Mouse (Mus musculus): ENCODE data around the gene Dhdds.

Dhdds gene

DNA sequence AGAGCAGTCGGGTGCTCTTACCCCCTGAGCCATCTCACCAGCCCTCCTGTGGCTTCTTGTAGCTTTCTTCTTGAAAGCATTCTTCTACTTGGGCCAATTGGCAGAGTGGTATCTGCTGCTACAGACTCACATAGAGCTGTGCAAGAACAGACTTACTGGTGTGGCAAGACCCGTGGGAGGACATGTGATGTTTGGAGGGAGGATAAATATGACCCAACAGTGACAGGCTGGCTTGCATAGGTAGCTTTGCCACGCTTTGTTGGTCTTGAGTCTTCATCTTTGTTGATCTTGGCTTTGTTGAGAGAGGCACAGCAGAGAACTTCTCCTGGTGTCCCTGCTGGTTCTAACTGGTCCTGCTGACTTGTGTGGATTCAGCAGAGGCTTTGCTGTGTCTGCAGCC is 56.9 kb downstream of the Dhdds start:
- no peak for DNase-seq

DNA sequence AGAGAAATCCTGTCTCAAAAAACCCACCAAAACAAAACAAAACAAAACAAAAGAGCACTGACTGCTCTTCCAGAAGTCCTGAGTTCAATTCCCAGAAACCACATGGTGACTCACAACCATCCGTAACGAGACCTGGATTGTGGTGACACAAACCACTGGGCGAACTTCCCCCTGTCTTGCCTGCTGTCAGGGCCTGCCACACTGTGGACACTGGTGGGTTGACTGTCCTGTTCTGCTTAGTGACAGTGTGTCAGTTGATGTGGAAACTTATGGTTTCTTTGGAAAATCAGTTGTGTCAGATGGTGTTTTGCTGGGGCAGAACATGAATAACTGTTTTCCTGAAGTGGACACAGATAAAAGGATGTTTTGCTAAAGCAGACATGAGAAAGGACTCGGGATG is 58.0 kb downstream of the Dhdds start:
- DNase-seq, result no peak

GRCm38 (mm10) chr4:133941576-133941975 is 59.1 kb downstream of the Dhdds start:
- DNase-seq, result no peak

DNA sequence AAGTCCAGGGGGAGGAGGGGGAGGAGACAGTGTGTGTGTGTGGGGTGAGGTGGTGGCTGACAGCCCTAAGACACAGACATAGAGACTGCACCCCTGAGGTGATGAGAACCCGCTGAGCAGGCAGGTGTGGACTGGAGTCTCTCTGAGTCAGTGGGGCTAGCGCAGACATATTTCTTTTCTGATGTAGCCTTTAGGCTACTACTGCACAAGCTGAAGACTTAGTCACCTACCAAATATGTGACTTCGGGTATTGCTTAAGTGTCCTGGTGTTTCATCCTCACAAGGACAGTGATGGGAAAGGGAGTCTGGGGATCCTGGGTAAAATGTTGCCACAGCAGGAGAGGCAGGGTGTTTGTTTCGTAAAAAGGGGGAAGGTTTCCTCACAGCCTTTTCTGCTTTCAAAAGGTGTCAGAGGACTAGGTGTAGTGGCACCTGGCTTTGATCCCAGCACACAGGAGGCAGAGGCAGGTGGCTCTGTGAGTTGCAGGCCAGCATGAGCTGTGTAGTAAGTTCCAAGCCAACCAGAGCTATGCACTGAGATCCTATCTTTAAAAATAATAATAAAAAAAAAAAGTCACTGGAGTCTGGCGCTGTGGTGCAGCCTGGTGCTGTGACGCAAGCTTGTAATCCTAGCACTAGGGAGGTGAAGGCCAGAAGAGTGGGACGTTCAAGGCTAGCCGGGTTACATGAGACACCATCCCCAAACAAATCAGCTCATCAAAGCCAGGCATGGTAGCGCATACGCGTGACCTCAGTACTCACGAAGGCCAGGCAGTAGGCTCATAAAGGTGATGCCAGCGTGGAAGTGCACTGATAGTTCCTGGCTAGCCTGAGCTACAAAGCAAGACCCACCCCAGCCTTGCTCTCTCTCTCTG is 60.1 kb downstream of the Dhdds start:
- no peak for DNase-seq

GRCm38 (mm10) chr4:133938077-133938476 is 62.6 kb downstream of the Dhdds start:
- DNase-seq, result no peak

- no peak for DNase-seq
Observed at GRCm38 (mm10) chr4:133931785-133932184, 68.9 kb downstream of the Dhdds start.

DNA sequence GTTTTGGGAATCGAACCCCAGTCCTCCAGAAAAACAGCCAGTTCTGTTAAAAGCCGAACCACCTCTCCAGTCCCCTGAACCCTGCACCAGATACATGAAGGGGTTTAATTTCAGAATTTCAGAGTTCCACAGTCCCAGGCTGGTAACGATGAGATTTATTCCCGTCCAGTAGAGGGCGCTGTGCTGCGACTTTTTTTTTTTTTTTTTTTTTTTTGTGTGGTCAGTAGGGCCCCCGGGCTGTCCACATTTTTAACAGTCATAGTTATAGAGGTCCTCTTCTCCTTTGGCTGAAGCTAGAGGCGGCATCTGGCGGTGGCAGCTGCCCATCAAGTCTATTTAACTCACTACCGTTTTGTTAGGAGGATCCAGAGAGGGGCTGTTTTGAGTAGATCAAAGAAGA is 69.4 kb downstream of the Dhdds start:
- DNase-seq, result peak; percentile 46

DNA sequence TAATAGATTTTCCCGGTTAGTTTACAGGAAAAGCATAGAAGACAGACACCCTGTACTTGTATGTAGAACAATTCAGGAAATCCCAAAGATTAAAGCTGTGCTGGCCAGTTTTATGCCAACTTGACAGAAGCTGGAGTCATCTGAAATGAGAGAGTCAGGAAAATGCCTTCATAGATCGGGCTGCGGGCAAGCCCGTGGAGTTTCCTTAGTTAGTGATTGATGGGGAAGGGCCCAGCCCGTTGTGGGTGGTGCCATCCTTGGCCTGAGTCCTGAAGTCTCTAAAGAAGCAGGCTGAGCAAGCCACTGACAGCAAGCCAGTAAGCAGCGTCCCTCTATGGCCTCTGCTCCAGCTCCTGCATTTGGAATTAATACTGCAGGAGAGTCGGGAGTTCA is 71.4 kb downstream of the Dhdds start:
- DNase-seq, result peak; percentile 31

DNA sequence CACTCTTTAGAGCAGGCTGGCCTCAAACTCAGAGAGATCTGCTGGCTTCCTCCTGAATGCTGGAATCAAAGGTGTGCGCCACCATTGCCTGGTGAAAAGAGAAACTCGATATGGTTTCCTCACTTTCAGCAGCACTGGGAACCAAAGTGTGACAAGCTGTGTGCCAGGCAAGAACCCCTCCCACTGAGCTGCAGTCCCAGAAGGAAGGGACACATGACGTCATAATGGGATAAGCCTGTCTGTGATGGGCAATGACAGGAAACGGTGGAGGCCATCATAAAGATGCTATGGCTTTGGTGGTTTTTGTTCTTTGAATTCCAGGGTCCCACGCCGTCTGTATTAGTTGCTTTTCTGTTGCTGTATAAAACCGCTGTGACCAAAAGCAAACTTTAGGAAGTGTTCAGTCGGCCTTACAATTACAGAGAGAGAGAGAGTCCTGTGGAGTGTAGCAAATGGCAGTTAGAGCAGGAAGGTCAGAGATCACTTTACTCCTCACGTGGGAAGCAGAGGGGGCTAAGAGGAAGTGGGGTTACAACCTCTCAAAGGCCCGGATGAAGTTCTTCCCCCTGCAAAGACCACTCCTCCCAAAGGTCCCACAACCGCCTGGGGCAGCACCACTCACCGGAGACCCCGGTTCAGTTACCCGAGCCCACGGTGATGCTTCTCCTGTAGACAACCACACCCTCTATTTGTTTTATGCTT is 72.0 kb downstream of the Dhdds start:
- peak; percentile 52 for DNase-seq

- no peak for DNase-seq
Observed at GRCm38 (mm10) chr4:133925204-133925603, 75.5 kb downstream of the Dhdds start.

GRCm38 (mm10) chr4:133923743-133924142 is 77.0 kb downstream of the Dhdds start:
- no peak for DNase-seq

All from embryo, embryonic 11 days (tissue).